Mouse (Mus musculus) spleen, embryonic (tissue): ENCODE data around the gene Olfr891.
"Not testable (repeated sequence)": the region's sequence is repeated elsewhere in the genome, so short reads cannot be mapped to it uniquely, and the experiment has no call there.

ENCODE experiments used
- CTCF ChIA-PET: fragments of 350-600 bp; sonication (Branson Sonifier 250); formaldehyde crosslinking; loops from one replicate; lab custom pipeline; 2022; lab: Charles Lee

Olfr891 gene

DNA sequence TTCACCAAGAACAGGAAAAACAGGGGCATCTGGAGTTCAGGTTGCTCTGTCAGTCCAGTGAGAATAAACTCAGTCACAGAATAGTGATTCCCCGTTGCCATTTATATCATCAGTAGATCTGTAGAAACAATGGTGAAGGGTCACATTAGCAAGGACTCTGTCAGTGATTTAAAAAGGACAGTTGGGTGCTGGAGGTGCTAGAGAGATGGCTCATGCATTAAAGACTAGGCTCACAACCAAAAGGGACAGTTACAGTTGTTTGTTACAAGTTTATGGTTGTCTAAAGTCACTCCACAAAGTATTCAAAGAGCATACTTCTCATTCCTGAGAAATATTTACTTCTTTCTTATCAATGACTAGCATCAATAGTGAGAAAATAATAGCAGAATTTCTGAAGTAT lies at the start of gene Olfr891:
Gene Olfr891 (minus strand): TSS at position 101 of the 400 bp plus-strand sequence.
- CTCF ChIA-PET, result no interaction called here

GRCm38 (mm10) chr9:38217755-38218154 lies 37.1 kb upstream of the Olfr891 start, which contains the start of gene Olfr894:
Gene Olfr894 (plus strand): TSS chr9:38218055.
- CTCF ChIA-PET, result no interaction called here

- CTCF ChIA-PET, result no interaction called here
These were observed 27.4 kb upstream of the Olfr891 start, which contains the start of gene Olfr893 for GRCm38 (mm10) chr9:38208065-38208464. Gene Olfr893 (plus strand): TSS chr9:38208365.

- CTCF ChIA-PET, result not testable (repeated sequence)
These were observed 12.3 kb downstream of the Olfr891 start for GRCm38 (mm10) chr9:38168341-38168740.

GRCm38 (mm10) chr9:38142217-38142616 lies 38.4 kb downstream of the Olfr891 start, which contains the start of gene Olfr890:
Gene Olfr890 (plus strand): TSS chr9:38142517.
- CTCF ChIA-PET, result no interaction called here
